Mouse (Mus musculus): ENCODE data around the gene Rhoq. TPM values are rescaled to one million over a fixed set of nuclear protein-coding genes. Genes with fewer than 3 reads are reported as not detected.

Rhoq gene
- polyA plus RNA-seq, 1 experiment, result 13.9 TPM

DNA sequence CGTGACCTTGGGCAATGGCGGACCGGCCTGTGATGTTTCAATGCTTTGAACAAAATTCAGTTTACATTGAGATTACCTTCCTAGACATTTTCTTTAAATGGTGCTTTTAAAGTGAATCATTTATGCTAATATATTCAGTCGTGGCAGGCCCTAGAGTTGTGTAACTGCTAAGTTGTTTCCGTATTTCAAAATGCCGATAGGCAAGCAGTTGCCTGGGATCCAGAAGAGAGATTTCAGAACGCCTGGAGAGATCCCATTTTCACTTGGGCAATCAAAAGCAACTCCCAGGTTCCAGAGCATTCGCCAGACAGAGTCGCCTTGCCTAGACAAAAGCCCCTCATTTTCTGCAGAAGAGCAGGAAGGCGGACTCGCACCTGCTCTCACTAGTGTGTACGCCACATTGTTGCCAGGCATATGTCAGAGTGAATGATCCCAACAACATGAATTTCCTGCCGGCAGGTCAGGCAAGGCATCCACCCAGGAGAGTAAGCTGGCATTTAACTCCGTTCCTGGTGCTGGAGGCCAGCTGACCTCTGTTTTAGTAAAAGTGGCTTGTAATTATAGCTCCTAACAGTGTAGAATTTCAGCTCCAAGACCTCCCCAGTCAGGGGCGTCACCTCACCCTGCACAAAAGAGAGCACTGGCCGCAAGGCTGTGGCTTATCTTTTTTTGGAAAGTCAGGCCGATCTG is 23.7 kb downstream of the Rhoq start:
- H3K4me1 ChIP-seq (ENCODE audit: control insufficient read depth, insufficient read depth, low read length), result peaks cover 3% of the 10 kb centered on the region; the same call in 1 of the 2 replicates
- 68% methylated on average over 17 of the region's 17 CpGs for WGBS
- H3K4me3 ChIP-seq (replicated peaks; ENCODE audit: control insufficient read depth, low read depth, low read length), result no peak overlapping the region
- no peak overlapping the region for H3K27ac ChIP-seq (ENCODE audit: control insufficient read depth, insufficient read depth, low read depth, low read length, poor library complexity)
- no peak for TF ChIP-seq CTCF (IDR thresholded peaks at IDR 0.05; ENCODE audit: control insufficient read depth, insufficient read depth, low read length)
- TF ChIP-seq POLR2A (IDR thresholded peaks at IDR 0.05; ENCODE audit: borderline replicate concordance, control insufficient read depth, low read depth, low read length), result no peak

DNA sequence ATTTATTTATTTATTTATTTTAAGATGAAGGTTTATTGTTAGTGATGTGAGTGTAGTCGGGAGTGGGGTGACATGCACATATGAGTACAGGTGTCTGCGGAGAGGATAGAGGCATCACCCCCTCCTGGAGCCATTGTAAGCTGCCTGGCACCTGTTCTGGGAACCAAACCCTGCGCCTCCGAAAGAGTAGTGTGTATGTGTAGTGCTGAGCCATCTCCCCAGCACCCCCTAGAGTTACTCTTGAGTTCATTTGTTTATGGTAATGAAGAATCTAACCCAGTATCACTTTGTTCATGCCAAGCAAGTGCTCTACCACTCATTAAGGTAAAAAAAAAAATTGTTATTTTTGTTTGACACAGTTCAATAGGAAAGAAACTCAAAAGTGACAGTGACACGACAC is 25.3 kb downstream of the Rhoq start:
- TF ChIP-seq POLR2A (IDR thresholded peaks at IDR 0.05; ENCODE audit: borderline replicate concordance, control insufficient read depth, low read depth, low read length), result no peak
- no peak for TF ChIP-seq CTCF (IDR thresholded peaks at IDR 0.05; ENCODE audit: control insufficient read depth, insufficient read depth, low read length)
- Histone ChIP-seq H3K4me3 (replicated peaks; ENCODE audit: control insufficient read depth, low read depth, low read length) (no peak overlapping the region), H3K4me1 (ENCODE audit: control insufficient read depth, insufficient read depth, low read length) (no peaks in the 10 kb centered on the region), H3K27ac (ENCODE audit: control insufficient read depth, insufficient read depth, low read depth, low read length, poor library complexity) (no peak overlapping the region)
- 65% methylated on average over 5 of the region's 5 CpGs for WGBS

DNA sequence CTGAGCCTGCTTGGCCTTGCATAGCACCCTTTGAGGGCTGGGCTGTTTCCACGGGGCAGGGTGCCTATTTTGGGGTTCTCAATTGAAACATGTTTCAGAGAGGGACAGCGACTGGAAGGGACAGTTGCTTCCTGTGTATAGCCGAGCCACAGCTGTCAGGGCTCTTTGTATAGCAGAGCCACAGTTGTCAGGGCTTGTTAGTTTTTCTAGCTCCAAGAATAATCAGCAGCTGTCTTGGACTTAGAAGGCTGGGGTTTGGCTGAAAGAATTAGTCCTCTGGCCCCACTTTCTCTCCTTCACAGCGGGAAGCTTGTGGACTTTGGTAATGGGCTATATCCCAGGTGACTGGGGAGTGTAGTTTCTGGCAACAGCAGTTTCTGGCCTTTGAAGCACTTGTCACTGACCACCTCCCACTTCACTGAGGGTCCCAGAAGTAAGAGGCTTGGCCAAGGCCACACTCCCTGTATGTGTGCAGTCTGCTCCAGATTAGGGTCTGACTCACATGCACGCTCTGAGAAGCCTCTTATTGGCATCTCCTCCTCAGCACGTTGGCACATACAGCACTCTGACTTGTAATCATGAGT is 25.8 kb downstream of the Rhoq start:
- TF ChIP-seq CTCF (IDR thresholded peaks at IDR 0.05; ENCODE audit: control insufficient read depth, insufficient read depth, low read length) (no peak), POLR2A (IDR thresholded peaks at IDR 0.05; ENCODE audit: borderline replicate concordance, control insufficient read depth, low read depth, low read length) (no peak)
- WGBS, result 56% methylated on average over 6 of the region's 6 CpGs
- Histone ChIP-seq H3K27ac (ENCODE audit: control insufficient read depth, insufficient read depth, low read depth, low read length, poor library complexity) (no peak overlapping the region), H3K4me1 (ENCODE audit: control insufficient read depth, insufficient read depth, low read length) (no peaks in the 10 kb centered on the region), H3K4me3 (replicated peaks; ENCODE audit: control insufficient read depth, low read depth, low read length) (no peak overlapping the region)

DNA sequence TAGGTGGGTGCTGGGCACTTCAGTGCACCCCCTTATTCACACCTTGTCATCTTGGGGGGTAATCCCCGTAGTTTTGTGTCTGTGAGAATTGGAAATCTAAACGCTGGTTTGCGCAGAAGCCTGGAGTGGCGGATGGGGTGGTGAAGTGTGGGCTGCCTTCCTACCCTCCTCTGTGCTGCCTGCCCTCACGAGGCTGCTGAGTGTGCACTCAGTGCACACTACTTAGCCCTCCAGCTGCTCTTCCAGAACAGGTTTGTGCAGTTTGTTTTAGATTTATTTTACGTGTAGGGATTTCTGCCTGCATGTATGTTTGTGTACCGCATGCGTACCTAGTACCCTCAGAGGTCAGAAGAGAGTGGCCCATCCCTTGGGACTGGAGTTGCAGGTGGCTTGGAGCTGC is 28.4 kb downstream of the Rhoq start:
- Histone ChIP-seq H3K4me1 (ENCODE audit: control insufficient read depth, insufficient read depth, low read length) (no peaks in the 10 kb centered on the region), H3K27ac (ENCODE audit: control insufficient read depth, insufficient read depth, low read depth, low read length, poor library complexity) (no peak overlapping the region), H3K4me3 (replicated peaks; ENCODE audit: control insufficient read depth, low read depth, low read length) (no peak overlapping the region)
- WGBS, result 83% methylated on average over 8 of the region's 8 CpGs
- no peak for TF ChIP-seq CTCF (IDR thresholded peaks at IDR 0.05; ENCODE audit: control insufficient read depth, insufficient read depth, low read length)
- no peak for TF ChIP-seq POLR2A (IDR thresholded peaks at IDR 0.05; ENCODE audit: borderline replicate concordance, control insufficient read depth, low read depth, low read length)

DNA sequence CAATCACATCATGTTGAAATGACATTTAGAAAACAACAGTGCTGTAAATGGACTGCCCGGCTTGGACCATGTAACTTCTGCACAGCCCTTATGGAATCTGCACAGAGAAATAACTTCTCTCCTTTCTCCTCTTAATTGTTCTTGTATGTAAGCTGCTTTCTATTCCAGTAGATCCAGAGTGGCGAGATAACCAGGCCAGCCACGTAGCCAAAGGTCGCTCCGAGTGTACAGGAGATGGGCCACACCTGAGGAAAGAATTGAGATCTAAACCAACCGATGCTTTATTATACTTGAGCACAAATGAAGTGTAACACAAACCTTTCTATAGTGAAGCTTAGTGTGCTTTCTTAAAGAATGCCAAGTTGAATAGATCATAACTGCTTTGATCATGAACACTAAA is 34.4 kb downstream of the Rhoq start:
- H3K27ac ChIP-seq (ENCODE audit: control insufficient read depth, insufficient read depth, low read depth, low read length, poor library complexity), result no peak overlapping the region
- 84% methylated on average over 6 of the region's 6 CpGs for WGBS
- TF ChIP-seq CTCF (IDR thresholded peaks at IDR 0.05; ENCODE audit: control insufficient read depth, insufficient read depth, low read length) (no peak), POLR2A (IDR thresholded peaks at IDR 0.05; ENCODE audit: borderline replicate concordance, control insufficient read depth, low read depth, low read length) (no peak)
- H3K4me1 ChIP-seq (ENCODE audit: control insufficient read depth, insufficient read depth, low read length), result no peaks in the 10 kb centered on the region
- no peak overlapping the region for H3K4me3 ChIP-seq (replicated peaks; ENCODE audit: control insufficient read depth, low read depth, low read length)

DNA sequence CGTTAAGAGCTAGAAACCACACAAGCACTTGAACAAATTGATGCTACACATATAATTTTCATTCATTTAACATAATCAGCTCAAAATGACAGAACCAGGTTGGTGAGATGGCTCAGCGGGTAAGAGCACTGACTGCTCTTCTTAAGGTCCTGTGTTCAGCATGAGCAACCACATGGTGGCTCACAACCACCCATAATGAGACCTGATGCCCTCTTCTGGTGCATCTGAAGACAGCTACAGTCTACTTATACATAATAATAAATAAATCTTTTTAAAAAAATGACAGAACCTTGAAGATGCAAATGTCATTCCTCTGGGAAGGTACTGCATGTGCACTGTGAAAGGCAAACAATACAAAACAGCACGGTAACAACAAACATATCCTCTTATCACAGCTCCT is 46.1 kb downstream of the Rhoq start:
- H3K27ac ChIP-seq (ENCODE audit: control insufficient read depth, insufficient read depth, low read depth, low read length, poor library complexity), result no peak overlapping the region
- H3K4me1 ChIP-seq (ENCODE audit: control insufficient read depth, insufficient read depth, low read length), result no peaks in the 10 kb centered on the region; the same call in 1 of the 2 replicates
- TF ChIP-seq CTCF (IDR thresholded peaks at IDR 0.05; ENCODE audit: control insufficient read depth, insufficient read depth, low read length) (no peak), POLR2A (IDR thresholded peaks at IDR 0.05; ENCODE audit: borderline replicate concordance, control insufficient read depth, low read depth, low read length) (no peak)
- WGBS, result 85% methylated on average over 3 of the region's 3 CpGs
- no peak overlapping the region for H3K4me3 ChIP-seq (replicated peaks; ENCODE audit: control insufficient read depth, low read depth, low read length)

DNA sequence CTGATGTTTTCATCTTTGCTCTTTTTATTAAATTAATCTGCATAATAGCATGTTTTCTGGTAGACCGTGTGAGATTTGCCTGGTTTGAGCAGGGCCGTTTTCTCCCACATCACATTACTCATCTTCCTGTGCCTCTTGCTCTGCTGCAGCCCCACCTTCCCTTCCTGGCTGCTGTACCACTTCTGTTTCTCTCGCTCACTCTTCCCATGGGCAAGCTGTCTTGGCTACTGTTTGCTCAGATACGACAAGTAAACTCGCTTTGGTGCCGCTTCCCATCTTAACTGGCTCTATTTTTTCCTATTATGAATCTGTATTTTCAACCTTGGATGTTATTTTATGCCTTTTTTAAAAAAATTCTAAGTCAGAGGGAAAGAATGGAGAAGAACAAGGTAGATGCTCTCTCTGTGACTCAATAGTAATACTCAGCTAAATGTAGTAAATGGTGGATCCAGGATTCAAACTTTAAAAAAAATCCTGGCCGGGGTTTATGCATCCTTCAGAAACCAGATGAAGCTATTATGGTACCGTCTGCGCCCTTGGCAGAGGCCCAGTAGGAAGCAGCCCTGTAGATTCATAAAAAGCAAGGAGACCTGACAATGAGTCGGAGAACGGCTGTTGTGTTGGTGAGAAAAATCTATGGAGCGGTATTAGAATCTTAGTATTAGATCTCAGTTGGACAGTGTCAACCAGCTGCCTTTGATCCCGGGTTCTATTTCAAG is 48.6 kb downstream of the Rhoq start:
- no peak overlapping the region for H3K27ac ChIP-seq (ENCODE audit: control insufficient read depth, insufficient read depth, low read depth, low read length, poor library complexity)
- H3K4me3 ChIP-seq (replicated peaks; ENCODE audit: control insufficient read depth, low read depth, low read length), result no peak overlapping the region
- no peak for TF ChIP-seq CTCF (IDR thresholded peaks at IDR 0.05; ENCODE audit: control insufficient read depth, insufficient read depth, low read length)
- TF ChIP-seq POLR2A (IDR thresholded peaks at IDR 0.05; ENCODE audit: borderline replicate concordance, control insufficient read depth, low read depth, low read length), result no peak
- WGBS, result 61% methylated on average over 13 of the region's 13 CpGs
- no peaks in the 10 kb centered on the region; the same call in 1 of the 2 replicates for H3K4me1 ChIP-seq (ENCODE audit: control insufficient read depth, insufficient read depth, low read length)

DNA sequence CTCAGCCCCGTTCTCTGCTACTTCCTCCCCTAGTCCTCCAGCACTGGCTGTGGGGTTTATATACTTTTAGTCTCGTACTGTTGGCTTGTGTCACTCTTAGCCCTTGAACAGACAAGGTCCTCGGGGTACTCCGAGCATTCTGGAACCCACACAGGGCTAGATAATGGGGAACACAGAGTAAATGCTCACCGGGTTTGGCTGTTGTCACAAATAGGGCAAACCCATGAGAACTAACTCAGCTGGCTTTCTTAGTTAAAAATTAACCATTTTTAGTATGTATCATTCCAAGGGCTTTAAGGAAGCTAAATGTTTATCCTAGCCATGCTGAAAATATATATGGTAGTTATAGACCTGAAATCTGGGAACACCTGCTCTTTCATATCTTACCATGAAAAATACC is 56.8 kb downstream of the Rhoq start:
- TF ChIP-seq CTCF (IDR thresholded peaks at IDR 0.05; ENCODE audit: control insufficient read depth, insufficient read depth, low read length), result no peak
- WGBS, result 81% methylated on average over 5 of the region's 5 CpGs
- Histone ChIP-seq H3K27ac (ENCODE audit: control insufficient read depth, insufficient read depth, low read depth, low read length, poor library complexity) (no peak overlapping the region), H3K4me1 (ENCODE audit: control insufficient read depth, insufficient read depth, low read length) (no peaks in the 10 kb centered on the region; the same call in 1 of the 2 replicates), H3K4me3 (replicated peaks; ENCODE audit: control insufficient read depth, low read depth, low read length) (no peak overlapping the region)
